Mouse (Mus musculus) erythroid progenitor cell, adult 5-6 weeks (primary cell): ENCODE measurements around the gene Spice1. TPM values are rescaled to one million over a fixed set of nuclear protein-coding genes. Genes with fewer than 3 reads are reported as not detected.
A peak's percentile ranks its signal among the peaks of the same experiment; 100 is the strongest.

Experiments
- ATAC-seq: replicated peaks from 2 replicates; pipeline ENCODE4 v1.8.0; 2016; ENCODE audit warnings: moderate number of reproducible peaks, mild to moderate bottlenecking, moderate TSS enrichment, inconsistent platforms; ENCODE audit not compliant: poor library complexity, low FRiP score, severe bottlenecking
- total RNA-seq, 2 experiments: library from RNA; stranded (forward) in 1 of 2; stranded (reverse) in 1 of 2; fragments of 150-400 nt in 1 of 2; fragments of 186-747, 209-891 nt in 1 of 2; gene quantifications; 2 replicates each; pipeline versions ENCODE4 v1.2.3 to v1.2.4; 2015 to 2017; ENCODE audit warnings: low replicate concordance in 2 of 2

The Spice1 gene
- total RNA-seq (2015; ENCODE audit: low replicate concordance) (16.9 and 39.4 TPM in 2 replicates), total RNA-seq (2017; ENCODE audit: low replicate concordance) (11.5 and 23.9 TPM in 2 replicates)

DNA sequence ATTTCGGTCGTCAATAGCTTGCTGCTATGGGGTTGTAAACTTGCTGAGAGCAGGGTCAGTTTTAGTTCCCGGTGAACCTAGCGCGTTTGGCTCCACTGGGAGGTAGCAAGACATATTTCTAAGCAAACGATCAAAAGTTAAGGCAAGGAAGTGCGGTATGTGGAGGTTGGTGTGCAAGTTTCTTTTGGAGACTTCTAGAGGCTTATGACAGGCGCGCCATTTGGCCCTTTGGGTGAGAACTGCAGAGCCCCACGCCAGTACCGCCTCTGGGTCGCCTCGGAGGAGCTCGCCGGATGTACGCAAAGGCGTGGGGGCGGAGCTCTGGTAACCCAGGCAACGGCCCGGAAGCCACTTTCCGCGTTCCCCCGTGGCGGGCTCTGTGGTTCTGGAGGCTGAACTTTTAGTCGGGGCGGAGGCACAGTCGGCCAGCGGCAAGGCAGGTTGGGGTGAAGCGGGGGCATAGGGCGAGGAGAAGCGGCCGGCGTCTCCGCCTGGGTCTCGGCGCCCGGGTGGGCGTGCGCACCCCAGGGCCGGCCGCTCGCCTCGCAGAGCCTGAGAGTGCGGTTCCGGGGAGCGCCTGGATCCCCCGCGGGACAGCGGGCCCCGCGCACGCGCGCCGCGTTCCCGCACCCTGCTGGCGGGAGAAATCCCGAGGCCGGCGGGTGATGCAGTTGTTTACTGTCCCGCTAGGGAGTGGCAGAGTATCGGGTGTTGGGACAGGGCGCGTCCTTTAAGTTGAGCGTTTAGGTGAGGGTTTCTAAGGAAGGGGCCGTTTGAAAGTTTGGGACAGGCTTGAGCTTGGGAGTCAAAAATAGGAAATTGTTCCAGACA, at the start of gene Spice1:
Gene Spice1 (plus strand): TSS at position 51 of the 831 bp plus-strand sequence.
- peak; percentile 96 for ATAC-seq

DNA sequence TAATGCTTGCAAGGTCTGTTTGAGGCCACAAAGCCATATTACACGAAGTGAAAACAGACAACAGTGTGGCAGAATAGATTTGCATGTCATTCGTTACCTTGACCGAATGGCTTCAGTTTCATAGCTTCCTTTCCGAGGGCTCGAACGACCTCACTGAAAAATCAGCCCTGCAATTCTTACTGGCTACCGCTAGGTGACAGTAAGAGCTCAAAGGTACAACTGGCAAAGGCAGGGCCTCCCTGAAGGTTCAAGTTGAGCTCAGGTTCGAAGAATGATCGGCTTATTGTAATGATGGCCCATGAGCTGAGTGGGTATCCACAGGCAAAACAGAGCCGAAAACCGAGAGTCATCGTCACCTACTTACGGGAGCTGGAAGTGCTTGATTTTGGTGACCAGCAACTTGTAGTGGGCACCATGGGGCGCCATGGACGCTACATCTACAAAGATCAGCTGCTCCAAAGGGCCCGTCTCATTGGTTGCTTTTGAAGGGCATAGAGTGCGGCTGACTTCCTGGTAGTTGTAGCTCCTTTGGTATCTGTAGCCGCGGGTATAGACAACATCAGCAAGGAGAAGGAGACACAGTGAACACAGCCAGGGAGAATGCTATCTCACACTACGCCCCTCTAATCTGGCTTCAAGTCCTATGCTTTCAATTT, 47.4 kb upstream of the Spice1 start:
- peak; percentile 34; the same call in 1 of the 2 replicates for ATAC-seq

DNA sequence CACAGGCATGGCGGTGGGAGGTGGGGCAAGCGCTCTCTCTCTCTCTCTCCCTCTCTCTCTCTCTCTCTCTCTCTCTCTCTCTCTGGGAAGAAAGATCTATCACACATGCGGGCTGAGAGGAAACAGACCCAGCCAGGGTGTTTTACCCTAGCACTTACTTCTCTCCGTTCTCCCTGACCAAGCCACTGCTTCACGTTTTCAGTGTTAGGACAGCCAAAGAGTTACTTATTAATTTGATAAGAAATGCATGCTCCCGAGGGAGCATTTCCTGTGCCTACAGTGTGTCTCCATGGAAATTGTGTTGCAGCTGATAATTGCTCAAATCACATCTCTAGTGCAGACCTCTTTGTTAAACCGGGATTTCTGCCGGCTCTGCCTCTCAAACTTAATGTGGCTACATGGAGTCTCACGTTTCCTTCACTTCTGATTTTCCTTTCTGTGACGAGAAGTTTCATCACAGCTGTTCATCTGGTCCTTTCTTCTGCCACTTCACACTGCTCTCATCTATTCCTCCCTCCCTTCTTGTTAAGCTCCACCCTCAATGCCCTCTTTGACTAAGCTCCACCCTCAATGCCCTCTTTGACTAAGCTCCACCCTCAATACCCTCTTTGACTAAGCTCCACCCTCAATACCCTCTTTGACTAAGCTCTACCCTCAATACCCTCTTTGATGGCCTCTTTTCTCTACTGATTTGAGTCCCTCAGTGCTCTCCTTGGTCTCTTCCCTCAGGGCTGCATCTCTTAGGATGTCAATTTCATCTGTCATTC, 44.6 kb upstream of the Spice1 start:
- no peak for ATAC-seq

DNA sequence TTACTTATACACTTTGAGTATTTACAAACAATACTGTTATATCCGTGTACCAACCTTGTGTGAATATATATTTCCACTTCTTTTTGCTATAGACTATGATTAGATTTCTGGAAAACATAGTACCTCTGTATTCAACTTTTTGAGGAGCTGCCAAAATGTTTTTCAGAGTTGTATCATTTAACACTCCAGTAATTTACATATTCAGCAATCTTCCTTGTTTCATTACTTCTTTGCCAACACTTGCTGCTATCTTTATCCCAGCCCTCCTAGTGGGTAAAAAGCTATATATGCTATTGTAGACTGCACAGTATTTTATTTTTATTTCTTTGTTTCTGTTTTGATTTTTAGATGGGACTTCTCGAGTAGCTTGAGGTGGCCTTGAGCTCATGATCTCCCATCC, 43.1 kb upstream of the Spice1 start:
- no peak for ATAC-seq

DNA sequence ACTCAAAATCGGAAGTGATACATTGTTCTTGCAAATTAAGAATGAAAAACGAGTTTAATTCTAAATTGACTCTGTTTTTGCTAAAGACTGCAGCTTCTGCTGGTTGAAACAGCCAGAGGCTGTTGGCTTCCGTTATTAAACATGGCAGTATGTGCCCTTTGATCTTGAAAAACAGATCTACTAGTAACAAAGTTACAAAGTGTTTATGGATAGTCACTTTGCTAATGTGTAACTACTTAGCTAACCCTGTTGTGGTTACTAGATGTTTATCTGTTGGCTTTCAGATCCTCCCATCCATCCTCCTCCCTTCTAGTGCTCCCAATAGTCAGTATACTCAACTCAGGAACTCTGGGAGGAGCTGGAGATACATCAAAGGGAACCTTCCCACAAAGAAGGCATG, 41.3 kb upstream of the Spice1 start:
- no peak for ATAC-seq

DNA sequence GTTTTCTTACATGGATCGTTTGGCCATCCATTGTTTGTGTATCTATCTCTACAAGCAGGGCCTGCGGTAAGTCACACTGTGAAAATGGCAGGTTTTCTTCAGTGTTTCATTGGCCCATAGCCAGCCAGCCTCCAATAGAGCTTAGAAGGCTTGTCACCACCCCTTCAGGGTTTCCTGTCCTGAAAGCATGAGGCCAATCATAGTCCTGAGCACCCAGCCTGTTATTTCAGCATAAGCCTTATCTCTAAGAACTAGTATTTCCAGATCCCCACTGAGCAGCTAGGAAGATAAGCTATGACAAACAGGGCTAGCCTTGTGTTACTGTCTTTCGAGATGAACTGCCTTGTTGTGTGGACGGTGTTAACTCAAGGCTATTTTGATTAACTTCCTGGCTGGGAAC, 33.5 kb upstream of the Spice1 start:
- ATAC-seq: no peak

DNA sequence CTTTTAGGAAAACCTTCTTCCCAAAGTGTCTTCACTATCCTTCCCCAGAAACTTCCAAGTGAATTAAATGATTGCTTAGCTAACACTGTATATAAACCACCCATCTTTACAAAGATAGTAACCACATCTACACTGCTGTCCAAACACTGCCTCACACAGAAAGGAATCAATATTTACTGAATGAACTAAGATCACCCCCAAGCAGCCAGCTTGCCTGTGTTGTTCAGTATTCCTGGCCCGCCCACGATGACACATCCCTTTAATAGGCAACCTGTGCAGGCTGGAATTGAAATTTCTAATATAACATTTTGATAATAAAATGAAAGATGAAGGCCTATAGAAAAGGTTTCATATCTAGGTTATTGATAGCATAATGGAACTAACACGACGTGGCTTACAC, 30.6 kb upstream of the Spice1 start:
- no peak for ATAC-seq

DNA sequence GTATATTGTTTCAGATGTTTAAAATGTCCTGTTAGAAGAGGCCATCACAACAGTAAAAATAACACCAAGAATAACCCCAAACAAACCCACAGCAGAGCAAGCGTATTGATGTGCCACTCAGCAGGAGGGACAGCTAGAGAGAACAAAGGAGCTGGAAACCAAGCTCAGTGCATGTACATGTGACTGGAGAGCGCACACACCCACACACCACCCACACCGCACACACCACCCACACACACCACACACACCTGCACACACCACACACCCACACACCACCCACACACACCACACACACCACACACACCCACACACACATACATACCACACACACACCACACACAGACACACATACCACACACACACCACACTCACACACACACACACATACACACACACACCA, 26.7 kb upstream of the Spice1 start:
- ATAC-seq: no peak

DNA sequence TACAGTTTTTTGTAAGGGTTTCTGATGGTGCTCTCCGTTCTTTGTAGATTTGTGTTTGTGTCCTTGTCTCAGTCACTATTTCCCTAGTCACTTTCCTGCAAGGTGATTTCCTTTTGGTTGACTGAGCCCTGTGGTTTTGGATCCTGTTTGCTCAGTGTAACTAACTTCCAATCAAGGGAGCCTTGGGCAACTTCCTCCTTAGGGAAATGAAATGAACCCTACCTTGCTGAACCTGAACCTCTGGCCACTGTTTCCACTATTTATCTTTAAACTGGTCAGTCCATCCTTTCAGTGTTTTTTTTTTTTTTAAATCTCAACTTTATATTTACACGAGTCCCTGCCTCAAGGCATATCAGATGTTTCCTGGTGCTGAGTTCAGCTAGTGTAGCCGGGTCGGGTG, 18.3 kb upstream of the Spice1 start:
- no peak for ATAC-seq

DNA sequence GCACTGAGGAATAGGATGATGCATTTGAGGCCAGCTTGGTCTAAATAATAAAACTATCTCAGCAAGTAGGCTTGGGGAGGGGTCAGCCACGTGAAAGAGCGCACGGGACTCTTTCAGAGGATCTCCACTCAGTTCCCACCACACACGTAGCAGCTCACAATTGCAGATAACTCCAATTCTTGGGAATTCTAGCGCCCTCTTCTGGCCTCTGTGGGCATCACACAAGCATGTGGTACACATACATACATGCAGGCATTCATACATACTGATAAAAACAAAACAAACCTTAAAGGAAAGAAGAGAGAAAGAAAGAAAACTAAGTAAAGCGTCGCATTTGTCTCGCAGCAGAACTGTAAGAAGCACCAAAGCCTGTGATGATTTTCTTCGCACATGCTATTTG, 16.3 kb upstream of the Spice1 start:
- no peak for ATAC-seq

DNA sequence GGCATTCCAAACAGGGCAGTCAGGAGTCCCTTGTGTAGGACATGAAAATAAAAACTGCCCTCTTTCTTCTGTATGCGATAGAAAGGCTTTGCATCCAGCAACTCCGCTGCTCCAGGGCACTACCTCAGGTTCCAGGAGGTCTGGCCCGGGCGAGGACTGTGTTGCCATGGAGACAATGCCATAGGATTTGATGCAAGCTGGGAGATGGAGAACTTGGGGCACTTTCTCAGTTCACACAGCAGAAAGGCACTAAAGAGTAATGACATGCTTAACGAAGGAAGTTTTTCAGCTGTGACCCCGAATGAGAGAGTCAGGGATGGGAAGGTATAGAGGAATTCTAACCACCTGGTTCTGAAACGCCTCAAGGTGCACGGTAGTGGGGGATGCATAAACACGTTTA, 15.8 kb upstream of the Spice1 start:
- no peak for ATAC-seq

DNA sequence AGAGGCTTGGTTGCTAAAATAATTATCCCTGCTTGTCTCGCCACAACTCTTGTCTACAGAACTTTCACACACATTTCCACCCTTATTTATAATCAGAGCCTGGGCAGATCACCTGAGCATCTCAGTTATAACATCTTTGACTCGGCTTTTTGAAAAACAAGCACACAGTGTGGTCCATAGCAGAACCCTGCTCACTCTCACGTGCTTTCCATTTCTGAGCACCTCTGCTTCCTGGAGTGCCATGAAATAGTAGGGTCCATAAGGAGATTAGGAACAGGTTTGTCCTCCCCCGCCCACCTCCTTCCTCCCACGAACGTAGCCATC, 15.3 kb upstream of the Spice1 start:
- no peak for ATAC-seq

DNA sequence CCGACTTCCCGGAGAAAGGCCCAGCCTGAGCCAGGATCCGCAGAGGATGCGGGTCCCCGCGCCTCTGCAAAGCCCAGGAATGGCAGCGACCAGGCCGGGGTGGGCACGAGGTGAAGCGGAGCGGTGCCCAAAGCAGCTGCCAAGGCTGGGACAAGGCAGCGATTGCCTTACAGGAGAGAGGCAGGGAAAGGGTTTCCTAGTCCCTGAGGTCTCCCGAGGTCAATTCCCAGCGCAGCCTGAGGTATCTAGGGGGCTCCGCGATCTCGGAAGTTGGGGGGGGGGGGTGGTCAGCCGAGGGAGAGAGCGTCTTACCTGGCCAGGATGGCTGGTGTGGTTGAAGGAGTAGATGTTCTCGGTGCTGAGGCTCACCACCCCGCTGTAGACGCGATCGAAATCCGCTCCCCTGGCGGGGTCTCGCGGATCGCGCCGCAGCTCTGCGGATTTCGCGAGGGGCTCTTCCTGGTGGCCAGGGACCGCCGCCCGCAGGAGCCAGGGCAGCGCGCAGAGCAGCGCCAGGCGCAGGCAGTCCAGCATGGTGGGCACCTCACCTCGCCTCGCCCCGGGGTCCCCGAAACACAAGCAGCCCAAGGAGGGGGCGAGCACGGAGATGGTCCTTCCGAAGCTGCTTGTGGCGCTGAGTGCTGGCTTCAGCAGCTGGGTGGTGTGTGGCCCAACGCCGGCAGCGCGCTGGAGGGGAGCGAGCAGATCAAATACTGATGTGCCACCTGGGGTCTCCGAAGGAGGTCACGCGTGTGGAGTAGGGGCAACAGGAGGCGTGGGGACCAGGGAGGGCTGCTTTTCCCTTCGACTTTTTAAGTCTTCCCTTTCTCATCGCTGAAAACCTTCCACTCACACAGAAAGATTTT, 14.7 kb upstream of the Spice1 start:
- ATAC-seq: no peak

DNA sequence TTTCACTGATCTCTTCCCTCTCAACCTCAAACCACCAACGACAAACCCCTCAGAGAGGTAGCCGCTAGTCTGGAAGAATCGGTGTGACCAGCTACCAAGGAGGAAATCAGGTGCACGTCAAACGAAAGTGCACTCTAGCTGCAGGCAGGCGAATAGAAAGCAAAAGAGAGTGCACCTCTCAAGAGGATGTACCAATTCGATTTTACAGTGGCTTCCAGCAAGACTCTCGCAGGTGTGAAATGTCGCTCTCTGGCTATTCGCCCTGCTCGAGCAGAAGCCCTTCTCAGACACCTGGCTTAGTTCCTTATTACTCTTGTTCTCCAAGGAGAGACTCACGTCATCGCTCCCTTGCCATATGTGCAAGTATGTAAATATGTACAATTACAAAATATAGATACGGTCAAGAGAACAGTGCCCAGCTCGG, 14.0 kb upstream of the Spice1 start, which contains the start of gene Sidt1:
Gene Sidt1 (minus strand): TSS at position 336 of the 424 bp plus-strand sequence.
- no peak for ATAC-seq

DNA sequence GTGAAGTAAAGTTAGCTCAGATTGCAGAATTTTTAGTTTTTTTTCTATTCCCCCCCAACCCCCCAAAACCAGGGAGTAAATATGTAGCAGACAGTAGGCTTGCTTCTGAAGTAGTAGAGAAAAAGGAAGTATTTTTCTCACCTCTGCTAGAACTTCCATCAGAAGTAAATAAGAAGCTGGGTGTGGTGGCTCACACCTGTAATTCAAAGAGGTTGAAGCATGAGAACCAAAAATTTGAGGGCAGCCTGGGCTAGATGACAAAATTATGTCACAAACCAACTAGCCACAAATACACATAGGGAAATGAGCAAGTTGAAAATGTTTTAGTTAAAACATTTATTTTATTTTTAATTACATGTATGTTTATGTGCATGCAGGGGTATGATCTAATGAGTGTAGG, 9.4 kb upstream of the Spice1 start:
- ATAC-seq: no peak

DNA sequence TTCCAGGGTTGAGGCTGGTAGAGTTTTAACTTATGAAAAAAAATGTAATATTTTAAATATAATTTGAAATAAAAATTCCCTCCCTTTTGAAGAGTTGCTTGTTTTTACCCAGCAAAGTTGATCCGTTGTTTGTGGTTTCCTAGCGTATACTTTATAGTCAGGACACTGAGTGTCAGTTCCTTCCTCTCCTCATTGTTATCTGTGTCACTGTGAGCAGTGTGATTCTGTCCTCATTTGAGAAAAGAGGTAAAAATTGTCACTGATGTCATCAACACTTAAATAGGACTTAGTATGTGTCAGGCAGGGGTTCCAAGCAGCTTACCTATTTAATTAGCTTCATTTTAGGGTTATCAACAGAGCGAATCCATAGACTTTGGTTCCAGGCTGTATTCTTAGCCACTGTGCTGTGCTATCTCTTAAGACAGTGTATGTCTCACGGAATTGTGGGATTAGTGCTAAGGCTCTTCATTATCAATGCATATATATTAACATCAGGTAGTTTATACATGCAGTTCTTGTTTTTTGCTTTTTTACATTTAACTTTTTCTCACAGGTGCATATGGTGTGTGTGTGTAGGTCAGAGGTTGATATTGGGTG, 3.0 kb downstream of the Spice1 start:
- no peak for ATAC-seq

DNA sequence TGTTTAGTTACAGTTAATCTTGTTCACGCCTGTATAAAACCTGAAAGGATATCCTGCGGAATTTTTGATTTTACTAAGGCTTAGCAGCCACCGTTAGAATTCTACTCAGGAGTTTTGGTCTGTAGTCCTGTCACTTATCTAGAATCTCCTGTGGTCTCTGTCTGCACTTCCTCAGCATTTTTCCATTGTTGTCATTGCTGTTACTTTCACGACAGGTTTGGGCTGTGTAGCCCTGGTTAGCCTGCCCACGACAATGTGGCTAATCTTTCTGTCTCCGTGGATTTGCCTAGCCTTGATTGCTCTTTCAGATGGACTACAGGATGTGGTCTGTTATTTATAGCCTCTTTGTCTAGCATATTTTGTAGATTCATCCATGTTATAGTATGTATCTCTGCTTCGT, 9.4 kb downstream of the Spice1 start:
- ATAC-seq: no peak

DNA sequence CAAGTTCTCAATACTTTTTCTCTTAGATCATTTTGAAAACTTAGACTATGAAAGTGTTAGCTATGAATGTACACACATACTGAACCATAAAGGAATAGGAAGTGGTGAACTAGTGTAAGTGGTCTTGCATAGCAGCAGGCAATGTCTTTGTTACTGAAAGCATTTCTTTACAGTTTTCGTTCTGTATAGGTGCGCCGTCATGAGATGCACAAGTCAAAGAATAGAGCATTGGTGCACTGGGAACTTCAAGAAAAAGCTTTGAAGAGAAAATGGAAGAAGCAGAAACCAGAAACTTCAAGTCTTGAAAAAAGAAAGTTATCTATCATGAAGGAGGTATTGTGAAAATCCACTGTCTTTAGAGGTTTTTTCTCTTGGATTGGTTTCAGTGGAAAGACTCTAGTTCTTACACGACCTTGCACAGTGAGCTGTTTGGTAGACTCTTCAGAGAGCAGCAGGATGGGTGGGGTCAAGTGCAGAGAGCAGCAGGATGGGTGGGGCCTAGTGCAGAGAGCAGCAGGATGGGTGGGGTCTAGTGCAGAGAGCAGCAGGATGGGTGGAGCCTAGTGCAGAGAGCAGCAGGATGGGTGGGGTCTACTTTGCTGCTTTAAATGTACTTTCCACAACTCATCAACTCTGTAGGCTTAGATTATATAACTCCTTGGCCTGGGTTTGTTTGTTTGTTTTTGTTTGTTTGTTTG, 10.8 kb downstream of the Spice1 start:
- ATAC-seq: peak; percentile 100
